Mouse (Mus musculus): Measurements from ENCODE around the gene Incenp. TPM values are rescaled to one million over a fixed set of nuclear protein-coding genes. Genes with fewer than 3 reads are reported as not detected.
A peak's percentile ranks its signal among the peaks of the same experiment; 100 is the strongest.

Incenp gene
- polyA plus RNA-seq (2016; fragmentation: Nextera tagmentation; extraction: Ambion mirVana), result 159 and 169 TPM in 2 replicates

DNA sequence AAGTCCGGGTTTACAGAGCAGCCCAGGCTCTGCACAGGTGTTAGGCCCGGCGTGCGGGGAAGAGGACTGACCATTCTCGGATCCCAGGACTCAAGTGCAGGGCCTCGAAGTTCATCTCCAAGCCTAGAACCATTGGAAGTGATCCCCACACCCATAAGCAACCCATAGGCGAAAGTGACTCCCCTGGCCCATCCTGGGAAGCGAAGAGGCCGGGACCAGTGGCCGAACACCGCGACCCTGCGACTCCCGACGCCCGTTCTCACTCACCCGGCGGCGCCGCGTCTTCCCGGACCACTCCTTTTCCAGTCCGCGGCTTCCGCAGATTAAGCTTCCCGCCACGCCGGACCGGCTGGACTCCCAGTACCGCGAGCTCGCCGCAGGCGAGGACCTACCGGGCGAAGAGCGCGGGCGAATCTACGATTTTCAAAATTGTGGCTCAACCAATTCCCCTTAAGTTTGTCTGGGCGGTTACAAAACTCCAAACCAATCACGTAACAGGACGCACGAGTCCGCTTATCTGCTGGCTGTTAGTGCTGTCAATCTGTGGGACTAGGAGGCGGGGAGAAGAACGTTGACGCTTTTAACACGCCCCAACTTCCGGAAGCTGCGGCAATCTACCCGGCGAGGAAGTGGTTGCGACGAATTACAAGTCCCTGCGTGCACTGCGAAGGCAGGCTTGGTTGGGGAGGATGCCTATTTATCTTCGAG, at the start of gene Incenp:
Gene Incenp (minus strand): TSS at position 480 of the 708 bp plus-strand sequence.
- peak within 1 kb of the TSS; percentile 92 for H3K27ac ChIP-seq (replicated peaks)
- H3K27me3 ChIP-seq (replicated peaks; ENCODE audit: low read depth, poor library complexity, severe bottlenecking), result no peaks in the 10 kb centered on the region
- peak within 1 kb of the TSS; percentile 92 for H3K4me3 ChIP-seq
- no peaks in the 10 kb centered on the region for H3K9me3 ChIP-seq
- H3K36me3 ChIP-seq (replicated peaks), result peaks cover 30% of the 10 kb centered on the region
- WGBS, result under 1% methylated on average over 58 of the region's 58 CpGs
- peak; percentile 95 for DNase-seq (ENCODE audit: low spot score)
- H3K4me1 ChIP-seq, result peaks cover 27% of the 10 kb centered on the region

DNA sequence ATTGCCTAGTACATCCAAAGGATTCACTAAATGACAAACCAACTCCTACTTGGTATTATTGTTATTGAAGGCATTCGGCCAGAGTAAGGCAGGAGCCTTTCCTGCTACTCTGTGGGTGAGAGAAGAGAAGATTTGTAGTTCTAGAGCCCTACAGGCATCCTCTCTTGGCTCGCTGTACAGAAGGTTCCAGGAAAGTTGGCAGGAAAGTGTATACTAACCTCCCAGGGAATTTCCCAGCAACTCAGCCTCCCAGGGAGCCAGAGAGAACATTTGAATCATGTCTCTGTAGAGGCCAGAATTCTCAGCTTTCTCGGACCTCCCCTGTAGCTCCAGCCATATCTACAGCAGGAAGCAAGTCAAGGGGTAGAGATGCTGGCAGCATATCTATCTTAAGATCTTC, 47.6 kb upstream of the Incenp start:
- H3K27ac ChIP-seq (replicated peaks), result no peak overlapping the region
- DNase-seq (ENCODE audit: low spot score), result no peak
- 0 out of 2 replicates have a peak, but pooled peaks cover 2% of the 10 kb centered on the region for H3K9me3 ChIP-seq
- peaks cover 20% of the 10 kb centered on the region for H3K4me1 ChIP-seq
- no peaks in the 10 kb centered on the region for H3K36me3 ChIP-seq (replicated peaks)
- 82% methylated on average over 3 of the region's 3 CpGs for whole genome bisulfite sequencing
- H3K4me3 ChIP-seq, result no peak overlapping the region
- H3K27me3 ChIP-seq (replicated peaks; ENCODE audit: low read depth, poor library complexity, severe bottlenecking), result no peaks in the 10 kb centered on the region

DNA sequence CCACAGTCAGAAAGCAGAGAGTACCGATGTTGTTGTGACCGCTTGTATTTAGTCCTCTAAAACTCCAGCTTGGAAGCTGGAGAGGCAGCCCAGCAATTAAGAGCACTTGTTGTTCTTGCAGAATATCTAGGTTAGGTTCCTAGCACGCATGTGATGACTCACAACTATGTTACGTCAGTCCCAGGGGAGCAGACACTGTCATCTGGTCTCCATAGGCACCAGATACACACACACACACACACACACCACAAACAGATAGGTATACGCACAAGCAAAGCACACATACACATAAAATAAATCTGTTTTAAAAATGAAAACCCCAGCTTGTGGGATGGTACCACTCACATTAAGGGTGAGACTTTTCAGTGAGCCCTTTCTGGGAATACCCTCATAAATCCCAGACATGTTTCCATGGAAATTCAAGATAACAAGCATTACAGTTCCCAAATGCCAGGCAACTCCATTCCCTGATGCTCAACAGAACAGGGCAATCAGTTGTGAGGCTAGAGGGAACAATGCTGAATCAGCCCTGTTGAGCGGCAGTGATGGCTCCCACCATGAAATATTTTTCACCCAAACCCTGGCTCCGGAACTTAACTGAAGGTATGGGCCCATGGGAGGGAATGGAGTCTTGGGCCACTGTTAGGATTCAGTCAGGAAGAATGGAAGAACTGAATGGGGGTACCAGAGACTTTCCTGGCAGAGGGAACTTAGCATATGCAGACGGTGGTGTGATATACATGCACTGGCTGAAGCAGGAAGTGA, 46.6 kb upstream of the Incenp start:
- WGBS, result 92% methylated on average over 8 of the region's 8 CpGs
- 0 out of 2 replicates have a peak, but pooled peaks cover 2% of the 10 kb centered on the region for H3K9me3 ChIP-seq

DNA sequence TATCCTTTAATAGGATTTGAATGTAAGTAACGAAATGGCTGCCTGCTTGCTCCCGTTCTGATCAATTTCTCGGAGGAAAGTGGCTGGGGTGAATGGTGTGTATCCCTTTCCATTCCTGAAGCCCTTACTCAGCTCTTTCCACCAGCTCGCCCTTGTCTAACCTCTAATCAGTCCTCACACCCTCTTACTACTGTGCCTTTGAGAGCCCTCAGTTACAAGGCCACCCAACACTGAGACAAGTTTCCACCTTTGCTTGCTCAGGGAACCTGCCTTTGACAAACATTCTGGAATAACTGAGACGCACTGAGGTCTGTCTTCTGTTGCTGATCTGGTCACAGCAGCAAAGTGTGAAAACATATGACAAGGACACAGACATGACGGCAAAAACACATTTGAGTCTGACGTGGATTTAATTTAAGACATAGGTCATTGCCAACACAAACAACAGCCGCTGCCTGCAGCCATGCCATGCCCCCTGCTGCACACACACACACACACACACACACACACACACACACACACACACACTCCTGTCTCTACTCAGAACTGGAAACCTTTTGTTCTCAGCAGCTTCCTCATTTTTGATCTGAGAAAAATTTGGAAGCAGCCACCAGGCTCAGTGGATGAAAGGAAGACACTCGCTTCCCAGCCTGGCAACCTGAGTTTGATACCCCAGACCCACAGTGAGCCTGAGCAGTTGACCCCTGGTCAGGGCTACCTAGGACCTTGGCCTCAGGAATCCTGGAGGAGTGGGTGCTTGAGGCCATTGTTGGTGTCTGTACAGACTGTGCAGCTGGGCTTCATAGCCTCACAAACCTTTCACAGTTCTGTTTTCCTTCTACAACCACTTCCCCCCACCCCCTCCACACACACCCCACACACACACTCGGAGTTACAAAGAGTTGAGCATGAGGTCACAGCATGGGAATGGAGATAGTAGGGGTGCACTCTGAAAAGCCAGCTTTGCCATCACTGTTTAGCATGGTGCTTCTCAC, 43.5 kb upstream of the Incenp start:
- Histone ChIP-seq H3K27me3 (replicated peaks; ENCODE audit: low read depth, poor library complexity, severe bottlenecking) (no peaks in the 10 kb centered on the region), H3K36me3 (replicated peaks) (no peaks in the 10 kb centered on the region), H3K27ac (replicated peaks) (peak overlapping the region; percentile 73), H3K9me3 (no peaks in the 10 kb centered on the region), H3K4me1 (peaks cover 56% of the 10 kb centered on the region), H3K4me3 (no peak overlapping the region)
- WGBS, result 61% methylated on average over 10 of the region's 10 CpGs
- no peak for DNase-seq (ENCODE audit: low spot score)

More for the DNA sequence above, 46.6 kb upstream of the Incenp start:
- peaks cover 30% of the 10 kb centered on the region for H3K4me1 ChIP-seq
- no peak overlapping the region for H3K27ac ChIP-seq (replicated peaks)
- H3K4me3 ChIP-seq, result no peak overlapping the region
- H3K36me3 ChIP-seq (replicated peaks), result no peaks in the 10 kb centered on the region
- H3K27me3 ChIP-seq (replicated peaks; ENCODE audit: low read depth, poor library complexity, severe bottlenecking), result no peaks in the 10 kb centered on the region
- no peak for DNase-seq (ENCODE audit: low spot score)

DNA sequence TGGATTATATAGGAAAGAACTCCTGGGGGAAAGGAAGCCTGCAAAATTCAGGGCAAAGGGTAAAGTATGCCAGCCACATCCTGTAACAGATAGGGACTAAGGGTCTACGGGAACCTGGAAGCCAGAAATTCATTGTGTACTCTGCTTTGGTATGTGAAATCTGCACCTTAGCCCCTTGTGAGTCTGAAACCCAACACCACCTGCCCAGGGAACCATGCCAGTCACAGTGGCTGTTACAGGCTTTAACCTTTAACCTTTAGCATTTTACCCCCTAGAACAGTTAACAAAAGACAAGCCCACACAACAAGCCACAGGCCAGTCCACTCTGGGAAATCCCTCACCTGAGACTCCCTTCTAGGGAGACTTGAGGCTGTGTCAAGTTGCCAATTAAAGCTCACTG, 42.5 kb upstream of the Incenp start:
- DNase-seq (ENCODE audit: low spot score), result peak; percentile 50
- Histone ChIP-seq H3K4me1 (peaks cover 58% of the 10 kb centered on the region), H3K27ac (replicated peaks) (no peak overlapping the region), H3K36me3 (replicated peaks) (no peaks in the 10 kb centered on the region), H3K9me3 (no peaks in the 10 kb centered on the region), H3K4me3 (no peak overlapping the region), H3K27me3 (replicated peaks; ENCODE audit: low read depth, poor library complexity, severe bottlenecking) (no peaks in the 10 kb centered on the region)
- WGBS, result 18% methylated on average over 1 of the region's 1 CpGs

DNA sequence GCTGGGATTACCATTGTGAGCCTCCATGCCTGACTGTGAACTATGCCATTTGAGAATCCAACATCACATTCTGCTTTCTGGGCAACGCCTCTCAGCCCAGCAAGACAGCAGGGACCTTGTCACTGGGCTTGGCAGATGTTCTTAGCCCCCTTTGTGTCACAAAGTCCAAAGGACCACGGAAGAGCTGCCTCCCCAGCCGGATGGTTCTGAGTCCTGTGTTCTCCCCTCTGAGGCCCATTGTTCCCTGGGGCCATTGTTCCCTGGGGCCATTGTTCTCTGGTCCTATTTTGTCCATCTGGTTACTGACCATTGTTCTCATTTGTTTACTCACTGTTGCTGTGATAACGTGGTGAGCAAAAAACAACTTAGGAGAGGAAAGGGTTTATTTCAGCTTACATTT, 41.6 kb upstream of the Incenp start:
- no peaks in the 10 kb centered on the region for H3K9me3 ChIP-seq
- DNase-seq (ENCODE audit: low spot score), result no peak
- peaks cover 62% of the 10 kb centered on the region for H3K4me1 ChIP-seq
- H3K4me3 ChIP-seq, result no peak overlapping the region
- no peaks in the 10 kb centered on the region for H3K27me3 ChIP-seq (replicated peaks; ENCODE audit: low read depth, poor library complexity, severe bottlenecking)
- 14% methylated on average over 4 of the region's 4 CpGs for WGBS
- H3K36me3 ChIP-seq (replicated peaks), result no peaks in the 10 kb centered on the region
- H3K27ac ChIP-seq (replicated peaks), result peak overlapping the region; percentile 57; the same call in 1 of the 2 replicates

DNA sequence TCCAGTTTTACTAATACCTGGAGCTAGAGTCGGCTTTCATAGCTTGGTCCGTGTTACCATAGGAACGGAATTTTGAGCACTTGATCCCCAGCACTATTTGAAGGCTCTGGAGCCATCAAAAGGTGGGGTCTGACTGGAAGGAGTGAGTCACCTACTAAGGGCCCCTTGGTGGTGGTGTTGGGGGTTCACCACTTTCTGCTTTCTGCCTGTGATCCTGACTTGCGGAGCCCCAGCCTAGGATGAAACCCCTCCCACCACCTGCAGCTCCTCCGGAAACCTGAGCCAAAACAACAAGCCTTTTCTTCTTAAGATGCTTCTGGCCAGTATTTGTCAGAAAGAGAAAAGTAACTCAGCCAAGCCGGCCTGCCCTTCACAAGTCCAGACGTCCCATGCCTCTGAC, 40.5 kb upstream of the Incenp start:
- H3K4me3 ChIP-seq, result no peak overlapping the region
- no peaks in the 10 kb centered on the region for H3K27me3 ChIP-seq (replicated peaks; ENCODE audit: low read depth, poor library complexity, severe bottlenecking)
- no peak overlapping the region for H3K27ac ChIP-seq (replicated peaks)
- no peaks in the 10 kb centered on the region for H3K36me3 ChIP-seq (replicated peaks)
- H3K4me1 ChIP-seq, result peaks cover 62% of the 10 kb centered on the region
- no peaks in the 10 kb centered on the region for H3K9me3 ChIP-seq
- no peak for DNase-seq (ENCODE audit: low spot score)
- WGBS, result 45% methylated on average over 7 of the region's 7 CpGs

DNA sequence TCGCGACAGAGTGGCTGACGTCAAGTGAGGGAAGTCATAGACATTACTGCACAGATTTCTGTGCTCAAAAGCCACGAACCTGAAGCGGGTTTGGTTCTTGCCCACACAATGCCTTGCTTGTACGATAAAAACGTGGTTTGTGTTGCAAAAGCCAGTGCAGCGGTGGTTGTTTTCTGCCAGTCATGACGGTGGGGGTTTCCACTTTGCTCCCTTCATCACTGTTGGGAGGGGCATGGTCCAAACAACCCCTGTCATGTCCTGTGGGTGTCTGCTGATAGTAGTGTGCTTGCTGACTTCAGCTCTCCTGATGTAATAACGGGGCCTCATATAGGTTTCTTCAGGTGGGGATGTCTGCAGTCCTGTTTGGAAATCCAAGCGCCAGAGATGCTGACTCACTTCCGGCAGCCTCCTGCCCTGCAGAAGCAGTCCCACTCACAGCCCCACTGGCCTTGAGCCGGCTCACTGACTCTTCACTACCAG, 39.5 kb upstream of the Incenp start:
- no peaks in the 10 kb centered on the region for H3K36me3 ChIP-seq (replicated peaks)
- H3K27me3 ChIP-seq (replicated peaks; ENCODE audit: low read depth, poor library complexity, severe bottlenecking), result no peaks in the 10 kb centered on the region
- H3K9me3 ChIP-seq, result no peaks in the 10 kb centered on the region
- no peak overlapping the region for H3K4me3 ChIP-seq
- peak overlapping the region; percentile 20; the same call in 1 of the 2 replicates for H3K27ac ChIP-seq (replicated peaks)
- no peak for DNase-seq (ENCODE audit: low spot score)
- 78% methylated on average over 13 of the region's 13 CpGs for WGBS
- peaks cover 59% of the 10 kb centered on the region for H3K4me1 ChIP-seq

DNA sequence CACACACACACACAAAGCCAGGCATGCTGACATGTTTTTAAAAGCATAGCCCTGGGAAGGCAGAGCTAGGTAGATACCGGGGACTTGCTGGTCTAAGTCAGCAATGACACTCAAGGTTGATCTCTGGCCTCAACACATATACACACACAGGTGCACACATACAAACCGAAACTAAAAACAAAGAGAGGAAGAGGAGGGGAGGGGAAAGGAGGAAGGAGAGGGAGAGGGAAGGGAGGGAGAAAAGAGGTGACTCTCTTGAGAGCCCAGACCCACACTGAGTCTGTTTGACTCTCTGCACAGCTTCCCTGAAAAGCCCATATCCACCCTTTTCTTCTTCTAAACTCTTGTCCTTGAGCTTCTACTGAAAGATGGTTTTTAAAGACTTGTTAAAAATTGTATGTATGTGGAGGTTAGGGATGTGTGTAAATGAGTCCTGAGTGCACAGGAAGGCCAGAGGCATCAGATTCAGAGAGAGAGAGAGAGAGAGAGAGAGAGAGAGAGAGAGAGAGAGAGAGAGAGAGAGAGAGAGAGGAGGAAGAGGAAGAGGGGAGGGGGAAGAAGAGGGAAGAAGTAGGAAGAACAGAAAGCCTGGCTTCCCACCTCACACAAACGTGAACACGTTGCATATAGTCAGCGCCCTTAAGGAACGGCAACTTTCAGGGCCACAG, 38.9 kb upstream of the Incenp start:
- WGBS, result 74% methylated on average over 6 of the region's 6 CpGs
- DNase-seq (ENCODE audit: low spot score), result no peak
- H3K9me3 ChIP-seq, result no peaks in the 10 kb centered on the region
- no peak overlapping the region for H3K4me3 ChIP-seq
- H3K4me1 ChIP-seq, result peaks cover 55% of the 10 kb centered on the region
- no peaks in the 10 kb centered on the region for H3K27me3 ChIP-seq (replicated peaks; ENCODE audit: low read depth, poor library complexity, severe bottlenecking)
- no peaks in the 10 kb centered on the region for H3K36me3 ChIP-seq (replicated peaks)
- H3K27ac ChIP-seq (replicated peaks), result no peak overlapping the region

DNA sequence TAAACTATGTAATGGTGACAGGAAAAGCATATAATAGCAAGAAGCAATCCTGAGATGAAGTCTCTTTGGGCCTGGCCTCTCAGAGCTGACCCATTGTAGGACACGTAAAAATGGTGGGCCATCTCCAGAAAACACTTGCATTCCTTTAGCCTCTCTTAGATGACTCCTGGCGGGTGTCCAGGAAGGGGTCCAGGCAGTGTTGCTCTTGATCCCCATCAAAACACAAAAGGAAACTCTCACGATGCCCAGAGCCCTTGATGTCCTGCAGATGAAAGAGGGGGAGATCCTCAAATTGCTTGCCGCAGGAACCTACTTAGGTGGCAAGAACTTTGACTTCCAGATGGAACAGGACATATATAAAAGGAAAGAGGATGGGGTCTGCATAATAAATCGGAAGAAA, 38.1 kb upstream of the Incenp start:
- DNase-seq (ENCODE audit: low spot score), result no peak
- WGBS, result 76% methylated on average over 5 of the region's 5 CpGs

DNA sequence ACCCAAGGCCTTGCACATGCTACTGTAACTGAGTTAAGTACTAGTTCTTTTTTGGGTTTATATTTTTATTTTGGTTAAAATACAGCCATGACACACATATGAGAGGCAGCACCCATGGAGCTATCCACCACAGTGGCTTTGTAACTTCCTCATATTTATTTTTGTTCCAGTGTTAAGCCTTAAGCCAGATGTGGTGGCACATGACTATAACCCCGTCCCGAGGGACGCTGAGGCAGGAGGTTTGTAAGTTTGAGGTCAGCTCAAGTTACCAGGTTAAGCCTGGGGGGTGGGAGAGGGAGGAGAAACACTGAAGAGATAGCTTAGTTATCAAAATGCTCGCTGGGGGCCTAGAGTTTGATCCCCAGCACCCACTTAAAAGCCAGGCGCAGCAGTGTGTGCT, 37.2 kb upstream of the Incenp start:
- no peaks in the 10 kb centered on the region for H3K36me3 ChIP-seq (replicated peaks)
- H3K27me3 ChIP-seq (replicated peaks; ENCODE audit: low read depth, poor library complexity, severe bottlenecking), result no peaks in the 10 kb centered on the region
- peaks cover 38% of the 10 kb centered on the region for H3K4me1 ChIP-seq
- H3K4me3 ChIP-seq, result no peak overlapping the region
- 58% methylated on average over 5 of the region's 5 CpGs for WGBS
- H3K9me3 ChIP-seq, result no peaks in the 10 kb centered on the region
- no peak for DNase-seq (ENCODE audit: low spot score)
- H3K27ac ChIP-seq (replicated peaks), result no peak overlapping the region

More for the DNA sequence above, 38.1 kb upstream of the Incenp start:
- Histone ChIP-seq H3K4me3 (no peak overlapping the region), H3K36me3 (replicated peaks) (no peaks in the 10 kb centered on the region), H3K9me3 (no peaks in the 10 kb centered on the region), H3K4me1 (peaks cover 47% of the 10 kb centered on the region), H3K27me3 (replicated peaks; ENCODE audit: low read depth, poor library complexity, severe bottlenecking) (no peaks in the 10 kb centered on the region), H3K27ac (replicated peaks) (no peak overlapping the region)

Measured in embryonic facial prominence, embryonic 10.5 days (tissue).